Mouse (Mus musculus): ENCODE measurements at regions not wholly inside any gene's neighbourhood (a gene's known extent, or its start where the extent isn't known, plus 50 kb on each side); places are given as distances from the start of the nearest gene placed in this dataset.

- peak; percentile 58 for DNase-seq (ENCODE audit: low spot score)
Observed at GRCm38 (mm10) chr13:24527812-24528531, 54.0 kb upstream of the Ripor2 start.
